Mouse (Mus musculus) naive thymus-derived CD4-positive, alpha-beta T cell, adult 2 months (primary cell): Measurements from ENCODE around the gene Inpp4b.
A peak's percentile ranks its signal among the peaks of the same experiment; 100 is the strongest.
"Not testable (repeated sequence)": the region's sequence is repeated elsewhere in the genome, so short reads cannot be mapped to it uniquely, and the experiment has no call there.

Experiments
- DNase-seq: peaks from one replicate; pipeline ENCODE4 v3.0.0-alpha.2; 2011; ENCODE audit warnings: low read depth

Gene Inpp4b

GRCm38 (mm10) chr8:81996239-81996638 lies 653.9 kb downstream of the Inpp4b start:
- DNase-seq = no peak

DNA sequence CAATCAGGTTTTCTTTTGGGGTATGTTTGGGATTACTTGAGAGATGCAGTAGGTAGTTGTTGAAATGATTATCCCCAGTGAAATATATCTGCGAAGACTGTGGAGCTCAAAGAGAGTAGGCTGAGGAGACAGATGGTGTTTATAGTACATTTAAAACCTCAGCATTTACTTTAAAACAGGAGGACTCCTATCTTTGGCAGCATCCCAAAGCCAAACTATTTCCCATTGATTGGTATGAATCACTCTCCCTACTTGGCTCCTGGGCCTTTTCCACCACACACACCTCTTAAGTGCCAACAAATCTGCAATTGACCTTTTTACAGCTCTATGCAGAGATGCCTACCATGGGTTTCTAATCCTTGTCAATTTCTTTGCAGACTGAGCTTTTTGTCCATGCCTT lies 654.5 kb downstream of the Inpp4b start:
- no peak for DNase-seq

GRCm38 (mm10) chr8:82004158-82004557 lies 661.8 kb downstream of the Inpp4b start:
- no peak for DNase-seq

DNA sequence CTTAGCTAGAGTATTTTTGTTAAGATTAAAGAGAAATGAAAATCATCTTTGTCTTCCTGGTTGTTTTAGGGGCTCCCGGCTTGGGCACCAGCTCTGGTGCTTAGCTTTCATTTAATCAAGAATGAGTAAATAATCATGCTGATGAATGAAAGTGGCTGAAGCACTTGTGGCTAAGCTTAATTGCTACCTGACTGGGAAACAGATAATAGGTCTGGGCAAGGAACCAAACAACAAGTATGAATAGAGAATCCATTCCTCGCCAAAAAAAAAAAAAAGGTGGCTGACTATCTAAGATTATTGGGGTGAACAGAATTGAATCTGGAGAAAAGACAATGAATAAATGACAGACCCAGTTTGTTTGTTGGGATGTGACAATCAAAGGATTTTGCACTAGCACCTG lies 663.1 kb downstream of the Inpp4b start:
- DNase-seq = no peak

DNA sequence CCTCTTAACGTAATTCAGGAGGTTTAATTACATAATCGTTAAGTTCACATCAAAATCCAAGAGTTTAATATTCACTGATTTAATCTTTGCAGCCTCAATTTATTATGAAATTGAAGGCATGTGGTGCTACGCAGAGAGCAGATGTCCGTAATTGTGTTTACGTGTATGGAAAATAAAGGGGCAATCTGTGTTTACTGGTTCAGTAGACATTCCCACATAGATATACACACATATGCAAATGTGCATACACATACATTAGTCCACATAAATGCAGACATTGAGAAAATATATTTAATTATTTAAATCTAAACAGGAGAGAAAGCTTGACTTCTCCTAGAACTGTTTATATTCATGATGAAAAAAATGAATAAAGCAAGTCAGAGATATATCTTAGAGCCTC lies 675.4 kb downstream of the Inpp4b start:
- no peak for DNase-seq

DNA sequence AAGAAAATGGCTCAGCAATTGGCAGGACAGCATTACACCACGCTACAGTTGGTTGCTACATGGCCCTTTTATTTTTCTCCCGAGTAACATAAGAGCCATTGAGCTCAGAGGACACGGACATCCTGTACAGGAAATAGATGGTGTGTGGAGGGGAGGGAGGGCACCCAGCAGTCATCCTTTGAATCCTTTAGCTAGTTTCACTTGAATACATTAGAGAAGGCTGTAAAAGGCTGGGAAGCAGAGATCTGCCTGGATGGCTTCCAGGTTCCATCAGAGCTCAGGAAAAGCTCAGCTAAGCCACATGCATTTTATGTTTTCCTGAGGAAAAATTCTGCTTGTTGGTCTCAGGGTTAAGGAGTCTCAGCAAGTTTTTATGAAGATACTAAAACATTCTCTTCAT lies 685.0 kb downstream of the Inpp4b start:
- DNase-seq = peak; percentile 42

DNA sequence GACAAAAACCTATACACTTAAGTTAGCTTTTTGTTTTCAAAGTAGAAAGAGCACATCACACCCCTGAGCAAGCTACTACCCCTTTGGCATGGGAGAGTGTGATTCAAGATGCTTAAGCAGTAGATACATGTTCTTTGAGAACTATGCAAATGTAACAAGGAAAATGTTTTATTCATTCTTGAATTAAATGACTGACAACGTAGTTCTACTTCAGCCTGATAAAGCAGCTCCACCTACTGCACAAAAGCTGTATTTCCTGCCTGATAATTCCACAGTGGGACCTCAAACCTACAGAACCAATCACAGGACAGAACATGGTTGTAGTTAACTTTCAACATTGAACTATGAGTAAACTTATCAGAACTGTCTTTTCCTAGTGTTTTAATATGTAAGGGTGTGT lies 686.5 kb downstream of the Inpp4b start:
- peak; percentile 38 for DNase-seq

- not testable (repeated sequence) for DNase-seq
Observed at GRCm38 (mm10) chr8:82032035-82032434, 689.7 kb downstream of the Inpp4b start.

DNA sequence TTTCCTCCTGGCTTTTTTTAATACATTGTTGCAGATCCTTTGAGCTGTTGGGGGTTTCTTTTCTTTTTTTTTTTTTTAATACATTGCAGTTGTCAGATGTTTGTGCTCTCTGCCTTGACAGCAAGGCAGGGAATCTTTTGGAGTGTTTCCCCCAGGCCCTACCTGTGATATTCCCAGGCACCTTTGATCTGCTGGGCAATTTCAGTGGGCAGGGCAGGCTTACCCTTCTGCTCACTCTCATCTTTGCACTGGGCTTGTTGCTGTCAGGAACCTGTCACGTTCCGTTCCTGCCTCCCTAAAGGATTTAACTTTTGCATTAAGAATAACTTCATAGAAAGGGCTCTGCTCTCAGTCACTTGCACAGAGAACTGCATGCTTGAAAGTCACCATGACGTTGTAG lies 711.7 kb downstream of the Inpp4b start:
- no peak for DNase-seq

GRCm38 (mm10) chr8:82067619-82068018 lies 725.3 kb downstream of the Inpp4b start:
- DNase-seq = no peak

- no peak for DNase-seq
Observed at GRCm38 (mm10) chr8:82079267-82079666, 736.9 kb downstream of the Inpp4b start.

DNA sequence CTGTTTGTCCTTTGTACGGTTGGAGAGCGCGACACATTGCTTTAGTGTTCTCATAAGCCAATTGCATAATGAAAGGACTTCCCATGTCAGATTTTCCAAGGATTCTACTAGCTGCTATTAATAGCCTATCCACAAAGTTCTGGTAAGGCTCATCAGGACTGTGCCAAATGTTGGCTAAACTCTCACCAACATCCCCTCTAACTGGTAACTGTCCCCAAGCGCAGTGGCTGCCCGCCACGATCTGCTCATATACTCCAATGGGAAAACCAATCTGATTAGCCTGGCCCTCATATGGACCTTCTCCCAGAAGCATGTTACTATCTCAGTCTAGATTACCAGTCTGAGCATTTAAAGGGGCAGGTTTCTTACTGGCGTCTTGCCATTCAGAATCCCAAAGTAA lies 744.3 kb downstream of the Inpp4b start:
- not testable (repeated sequence) for DNase-seq

DNA sequence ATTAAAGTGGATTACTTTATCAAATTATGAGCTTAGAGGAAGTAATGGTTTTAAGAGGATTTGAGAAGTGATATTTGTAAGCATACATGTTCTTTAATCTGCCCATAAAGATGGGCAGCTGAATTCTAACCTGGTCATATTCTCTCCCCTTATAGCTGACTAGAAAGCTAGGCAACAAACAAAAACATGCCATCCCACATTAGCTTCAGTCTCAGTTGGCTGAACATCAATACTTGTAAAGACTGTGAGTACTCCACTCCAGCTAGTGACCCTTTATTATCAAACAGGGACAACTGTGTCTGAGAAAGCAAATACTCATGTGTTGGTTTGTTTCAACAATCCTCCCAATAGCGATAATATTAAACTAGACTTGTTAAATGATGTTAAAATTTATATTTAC lies 748.5 kb downstream of the Inpp4b start:
- no peak for DNase-seq

DNA sequence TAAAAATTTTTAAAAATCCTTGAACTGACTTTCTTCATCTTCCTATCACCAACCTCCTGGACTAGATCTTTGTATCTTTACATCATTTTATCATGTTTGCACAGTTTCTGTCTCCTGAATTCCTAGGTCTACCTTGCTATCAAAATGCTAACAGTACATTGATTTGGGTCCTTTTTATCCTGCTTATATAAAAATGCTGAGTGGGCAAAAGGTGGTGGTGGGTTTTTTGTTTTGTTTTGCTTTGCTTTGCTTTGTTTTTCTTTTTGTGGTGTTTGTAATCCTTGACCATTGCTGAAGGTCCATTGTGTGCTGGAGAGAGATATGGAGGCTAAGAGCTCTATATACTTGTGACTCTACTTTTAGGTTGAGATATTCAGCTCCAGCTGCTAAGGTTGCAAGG lies 750.9 kb downstream of the Inpp4b start:
- DNase-seq = no peak

DNA sequence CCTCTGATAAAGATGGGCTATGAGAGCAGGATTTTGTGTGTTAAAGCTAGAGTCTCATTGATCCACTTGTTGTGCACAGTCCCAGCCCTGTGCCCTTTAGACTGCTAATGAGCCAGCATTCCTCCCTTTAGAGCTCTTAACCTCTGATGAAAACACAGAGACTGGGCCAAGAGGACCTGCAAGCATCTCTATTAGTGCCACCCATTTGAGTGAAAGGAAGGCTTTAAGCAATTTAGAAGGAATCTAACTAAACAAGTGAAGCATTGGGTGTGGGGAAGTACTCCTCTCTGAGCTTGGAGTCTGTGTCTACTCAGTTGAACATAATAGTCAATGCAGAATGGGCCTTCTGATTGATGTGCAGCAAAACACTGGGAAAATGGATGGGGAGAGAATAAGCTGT lies 762.2 kb downstream of the Inpp4b start:
- no peak for DNase-seq

DNA sequence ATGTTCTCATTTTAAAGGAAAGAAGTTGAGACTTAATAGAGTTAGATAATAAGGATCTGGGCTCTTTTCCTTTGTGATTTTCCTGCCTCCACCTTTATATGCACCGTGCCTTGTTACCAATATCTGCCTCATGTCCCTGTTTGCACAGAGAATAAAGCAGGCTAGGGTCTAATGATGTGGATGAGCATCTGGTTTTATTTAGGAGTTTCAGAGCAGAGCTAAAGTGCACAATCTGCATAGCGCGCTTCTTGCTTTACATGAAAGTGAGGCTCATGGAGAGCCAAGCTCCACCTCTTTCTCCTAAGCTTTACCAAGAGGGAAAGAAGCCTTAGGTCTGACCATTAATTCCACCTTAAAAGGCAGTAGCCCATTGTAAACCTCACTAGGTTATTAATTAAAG lies 763.8 kb downstream of the Inpp4b start:
- no peak for DNase-seq

DNA sequence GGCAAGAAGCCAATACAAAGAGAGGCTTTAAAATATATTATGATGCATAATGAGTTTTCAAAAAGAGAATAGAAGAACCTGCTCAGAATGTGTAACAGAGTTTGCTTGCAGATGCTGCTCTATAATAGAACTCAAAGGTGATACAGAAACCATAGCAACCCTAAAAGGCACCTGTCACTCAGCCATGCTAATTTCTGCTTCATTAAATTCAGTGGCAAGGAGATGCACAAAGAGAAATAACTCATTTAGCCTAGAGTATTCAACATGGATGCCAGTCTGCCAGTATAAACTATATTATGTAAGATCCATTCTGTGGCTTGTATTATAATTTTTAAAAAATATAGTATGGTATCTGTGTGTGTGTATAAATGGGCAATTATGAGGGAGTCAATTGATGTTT lies 807.9 kb downstream of the Inpp4b start:
- no peak for DNase-seq

DNA sequence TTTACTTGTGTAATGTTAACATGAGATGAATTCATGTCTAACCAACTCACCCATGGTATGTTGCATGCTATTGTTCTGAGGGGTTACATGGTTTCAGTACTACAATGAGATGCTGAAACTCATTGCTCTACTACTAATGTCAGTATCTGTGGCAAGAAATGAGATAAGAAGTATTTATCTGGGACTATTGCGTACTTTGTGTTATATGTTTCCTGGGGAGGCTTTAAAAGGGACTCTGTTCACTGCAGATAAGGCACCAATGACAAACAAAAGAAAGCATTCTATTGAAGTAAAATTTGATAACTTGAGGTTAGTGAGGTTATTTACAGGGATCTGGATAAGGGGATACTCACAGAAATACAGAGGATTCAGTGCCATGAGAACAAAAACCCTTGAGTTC lies 815.6 kb downstream of the Inpp4b start:
- no peak for DNase-seq
